Mouse (Mus musculus) heart, embryonic 12.5 days (tissue): Measurements from ENCODE around the gene Pigp. TPM values are rescaled to one million over a fixed set of nuclear protein-coding genes. Genes with fewer than 3 reads are reported as not detected.
"Not testable (repeated sequence)": the region's sequence is repeated elsewhere in the genome, so short reads cannot be mapped to it uniquely, and the experiment has no call there.

Source experiments
- ATAC-seq: fragments of 200-750 bp; cut with Nextera tagmentation; 2 replicates; pipeline ENCODE4 v1.8.0; 2017; ENCODE audit warnings: moderate TSS enrichment, moderate library complexity; ENCODE audit not compliant: insufficient number of reproducible peaks, low FRiP score
- H3K27ac ChIP-seq: fragments of 300-500 bp; sonication (generic); 2 replicates; pipeline ENCODE4 v1.5.1; 2016; ENCODE audit warnings: mild to moderate bottlenecking, moderate library complexity; ENCODE audit not compliant: poor library complexity, severe bottlenecking
- H3K27me3 ChIP-seq: fragments of 300-500 bp; sonication (generic); replicated peaks from 2 replicates; pipeline ENCODE4 v1.6.1; 2016; ENCODE audit warnings: mild to moderate bottlenecking, moderate library complexity
- H3K36me3 ChIP-seq: fragments of 300-500 bp; sonication (generic); 2 replicates; pipeline ENCODE4 v1.6.1; 2016; ENCODE audit warnings: mild to moderate bottlenecking, moderate library complexity
- H3K4me1 ChIP-seq: fragments of 300-500 bp; sonication (generic); replicated peaks from 2 replicates; pipeline ENCODE4 v1.6.1; 2016; ENCODE audit warnings: mild to moderate bottlenecking
- H3K4me2 ChIP-seq: fragments of 300-500 bp; sonication (generic); 2 replicates; pipeline ENCODE4 v1.6.1; 2016; ENCODE audit warnings: mild to moderate bottlenecking, moderate library complexity
- H3K4me3 ChIP-seq: fragments of 300-500 bp; sonication (generic); 2 replicates; pipeline ENCODE4 v1.5.1; 2016; ENCODE audit warnings: mild to moderate bottlenecking
- H3K9ac ChIP-seq: fragments of 300-500 bp; sonication (generic); 2 replicates; pipeline ENCODE4 v1.6.1; 2016; ENCODE audit warnings: mild to moderate bottlenecking, moderate library complexity
- H3K9me3 ChIP-seq: fragments of 300-500 bp; sonication (generic); replicated peaks from 2 replicates; pipeline ENCODE4 v1.6.1; 2016; ENCODE audit warnings: mild to moderate bottlenecking, moderate library complexity
- WGBS: fragments of 180-500 bp; shearing (Covaris S2); methylation state at CpG from one replicate; pipeline ENCODE4 v1.1.7; 2016; 5-methylcytosine and 5-hydroxymethylcytosine counted together
- polyA plus RNA-seq: library from polyadenylated mRNA; unstranded; fragments of >200 nt; fragmentation: Nextera tagmentation; extraction: Ambion mirVana; gene quantifications from 2 replicates; pipeline ENCODE4 v1.2.1, GENCODE M21; 2016

The Pigp gene
- polyA plus RNA-seq, 1 experiment from 2014 or later, result 111 TPM

DNA sequence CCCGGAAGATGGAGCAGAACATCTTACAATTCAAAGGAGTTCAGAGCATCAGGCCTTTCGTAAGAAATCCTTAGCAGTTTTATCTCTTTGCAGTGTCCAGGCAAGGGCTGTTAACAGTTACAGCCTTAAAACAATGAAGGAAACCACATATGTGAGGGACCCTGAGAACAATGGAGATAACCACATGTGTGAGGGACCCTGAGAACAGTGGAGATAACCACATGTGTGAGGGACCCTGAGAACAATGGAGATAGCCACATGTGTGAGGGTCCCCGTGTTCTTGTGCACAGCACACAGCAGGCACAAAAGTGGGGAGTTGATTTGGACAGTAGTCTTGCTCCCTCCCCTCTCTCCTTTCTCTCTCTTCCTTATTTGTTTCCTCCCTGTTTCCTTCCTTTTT is 13.6 kb downstream of the Pigp start:
- H3K9ac ChIP-seq, result no peak overlapping the region
- 46% methylated on average over 3 of the region's 3 CpGs for WGBS
- H3K27me3 ChIP-seq, result no peaks in the 10 kb centered on the region
- H3K4me3 ChIP-seq, result no peak overlapping the region
- H3K36me3 ChIP-seq, result no peaks in the 10 kb centered on the region
- H3K4me2 ChIP-seq, result no peak overlapping the region
- H3K27ac ChIP-seq, result no peak overlapping the region
- no peak for ATAC-seq
- no peaks in the 10 kb centered on the region for H3K9me3 ChIP-seq
- peaks cover 19% of the 10 kb centered on the region for H3K4me1 ChIP-seq

- no peak overlapping the region for H3K27ac ChIP-seq
- H3K4me2 ChIP-seq, result no peak overlapping the region
- peaks cover 12% of the 10 kb centered on the region for H3K4me1 ChIP-seq
- no peak for ATAC-seq
- H3K4me3 ChIP-seq, result no peak overlapping the region
- H3K9ac ChIP-seq, result no peak overlapping the region
- H3K27me3 ChIP-seq, result no peaks in the 10 kb centered on the region
- 70% methylated on average over 11 of the region's 11 CpGs for WGBS
- no peaks in the 10 kb centered on the region for H3K9me3 ChIP-seq
- no peaks in the 10 kb centered on the region for H3K36me3 ChIP-seq
Measured at GRCm38 (mm10) chr16:94356776-94357494, 14.7 kb downstream of the Pigp start.

DNA sequence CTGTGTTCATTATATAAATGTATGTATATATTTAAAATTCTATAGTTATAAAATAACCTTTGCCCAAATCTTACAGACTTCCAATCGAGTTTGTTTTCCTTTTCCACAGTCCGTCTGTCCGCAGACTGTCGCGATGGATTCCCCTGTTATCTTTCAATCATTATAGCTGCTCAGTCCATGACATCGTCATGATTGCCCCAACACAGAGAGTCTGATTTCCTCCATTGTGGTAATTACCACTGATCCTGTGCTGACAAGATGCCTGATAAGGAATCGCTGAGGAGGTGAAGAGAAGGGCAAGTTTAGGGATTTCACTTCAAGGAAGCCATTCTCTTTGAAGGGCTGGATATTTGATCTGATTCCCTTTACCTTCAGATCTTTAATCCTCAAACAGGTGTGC is 15.6 kb downstream of the Pigp start:
- Histone ChIP-seq H3K9ac (no peak overlapping the region), H3K27ac (no peak overlapping the region), H3K36me3 (no peaks in the 10 kb centered on the region), H3K4me3 (no peak overlapping the region), H3K4me1 (peaks cover 8% of the 10 kb centered on the region; the same call in 1 of the 2 replicates), H3K9me3 (no peaks in the 10 kb centered on the region), H3K27me3 (no peaks in the 10 kb centered on the region), H3K4me2 (no peak overlapping the region)
- no peak for ATAC-seq
- WGBS, result 44% methylated on average over 7 of the region's 7 CpGs

- no peaks in the 10 kb centered on the region for H3K36me3 ChIP-seq
- H3K4me3 ChIP-seq, result no peak overlapping the region
- H3K4me2 ChIP-seq, result peak overlapping the region; percentile 21; the same call in 1 of the 2 replicates
- ATAC-seq, result no peak
- WGBS, result 32% methylated on average over 9 of the region's 9 CpGs
- peak overlapping the region; percentile 33; the same call in 1 of the 2 replicates for H3K27ac ChIP-seq
- H3K9ac ChIP-seq, result no peak overlapping the region
- 0 out of 2 replicates have a peak, but pooled peaks cover 5% of the 10 kb centered on the region for H3K4me1 ChIP-seq
- H3K9me3 ChIP-seq, result no peaks in the 10 kb centered on the region
- no peaks in the 10 kb centered on the region for H3K27me3 ChIP-seq
Measured at GRCm38 (mm10) chr16:94354450-94354849, 17.2 kb downstream of the Pigp start.

- no peaks in the 10 kb centered on the region for H3K27me3 ChIP-seq
- no peak overlapping the region for H3K4me3 ChIP-seq
- H3K27ac ChIP-seq, result no peak overlapping the region
- H3K4me1 ChIP-seq, result 0 out of 2 replicates have a peak, but pooled peaks cover 3% of the 10 kb centered on the region
- no peak for ATAC-seq
- no peak overlapping the region for H3K9ac ChIP-seq
- WGBS, result 75% methylated on average over 10 of the region's 10 CpGs
- no peak overlapping the region for H3K4me2 ChIP-seq
- no peaks in the 10 kb centered on the region for H3K36me3 ChIP-seq
- H3K9me3 ChIP-seq, result no peaks in the 10 kb centered on the region
Measured at GRCm38 (mm10) chr16:94350287-94350677, 21.4 kb downstream of the Pigp start.

DNA sequence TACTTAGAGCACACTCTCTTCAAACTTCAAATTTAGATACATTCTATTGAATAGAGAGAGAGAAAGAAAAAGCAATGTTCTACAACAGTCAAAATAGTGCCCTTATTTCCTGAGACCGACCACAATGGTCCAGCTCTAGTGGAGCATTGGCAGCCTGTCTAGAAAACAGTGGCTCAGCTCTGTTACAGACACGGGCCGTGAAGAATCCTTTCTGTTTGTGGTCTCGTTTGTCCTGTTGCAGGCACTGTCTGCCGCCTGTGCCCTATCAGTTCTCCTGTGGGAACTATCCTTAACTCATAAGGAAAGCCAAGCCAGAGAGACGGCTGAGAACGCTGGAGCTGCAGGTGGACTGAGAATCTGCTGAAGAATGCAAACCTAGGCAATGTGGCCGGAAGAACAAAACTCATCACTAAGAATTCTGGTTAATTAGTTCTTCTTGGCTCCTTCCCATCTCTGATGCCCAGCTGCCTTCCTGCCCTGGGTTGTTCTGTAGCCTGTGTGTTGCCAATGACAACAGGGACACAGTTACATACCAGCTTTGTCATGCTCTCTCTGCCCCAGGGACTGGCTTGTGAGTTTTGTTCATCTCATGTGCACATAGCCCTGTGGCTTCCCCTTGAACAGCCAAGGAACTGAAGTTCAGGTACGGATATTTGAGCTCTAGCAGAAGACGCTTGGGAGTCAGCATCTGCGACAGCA is 21.9 kb downstream of the Pigp start:
- H3K4me3 ChIP-seq, result no peak overlapping the region
- H3K27me3 ChIP-seq, result no peaks in the 10 kb centered on the region
- 0 out of 2 replicates have a peak, but pooled peaks cover 3% of the 10 kb centered on the region for H3K4me1 ChIP-seq
- no peak for ATAC-seq
- WGBS, result 66% methylated on average over 11 of the region's 11 CpGs
- no peaks in the 10 kb centered on the region for H3K36me3 ChIP-seq
- no peak overlapping the region for H3K27ac ChIP-seq
- no peaks in the 10 kb centered on the region for H3K9me3 ChIP-seq
- no peak overlapping the region for H3K9ac ChIP-seq
- no peak overlapping the region for H3K4me2 ChIP-seq

DNA sequence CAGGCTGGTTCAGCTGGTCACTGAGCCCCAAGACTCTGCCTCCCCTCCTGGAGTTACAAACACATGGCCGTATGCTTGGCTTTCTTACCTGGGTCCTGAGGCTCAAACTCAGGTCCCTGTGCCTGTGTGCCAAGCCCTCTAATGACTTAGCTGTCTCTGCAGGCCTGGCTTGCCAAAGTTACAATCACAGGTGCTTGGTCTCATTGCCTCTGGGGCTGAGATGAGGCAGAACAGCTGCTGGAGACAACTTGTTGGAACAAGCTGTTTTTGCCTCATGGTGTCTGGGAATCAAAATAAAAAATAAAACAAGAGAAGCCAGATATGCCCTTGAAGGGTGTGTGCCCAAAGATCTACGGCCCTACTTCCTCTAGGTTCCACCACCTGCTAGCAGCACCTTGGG is 22.9 kb downstream of the Pigp start:
- no peak for ATAC-seq
- no peaks in the 10 kb centered on the region for H3K4me1 ChIP-seq
- H3K27ac ChIP-seq, result no peak overlapping the region
- no peaks in the 10 kb centered on the region for H3K9me3 ChIP-seq
- no peak overlapping the region for H3K4me3 ChIP-seq
- H3K27me3 ChIP-seq, result no peaks in the 10 kb centered on the region
- 78% methylated on average over 2 of the region's 2 CpGs for WGBS
- H3K4me2 ChIP-seq, result no peak overlapping the region
- no peaks in the 10 kb centered on the region for H3K36me3 ChIP-seq
- no peak overlapping the region for H3K9ac ChIP-seq

- Histone ChIP-seq H3K4me1 (no peaks in the 10 kb centered on the region), H3K27ac (no peak overlapping the region), H3K27me3 (no peaks in the 10 kb centered on the region), H3K4me3 (no peak overlapping the region), H3K9me3 (no peaks in the 10 kb centered on the region), H3K4me2 (no peak overlapping the region), H3K36me3 (no peaks in the 10 kb centered on the region), H3K9ac (no peak overlapping the region)
- WGBS, result 73% methylated on average over 7 of the region's 7 CpGs
- ATAC-seq, result no peak
Measured at GRCm38 (mm10) chr16:94347080-94347731, 24.4 kb downstream of the Pigp start.

DNA sequence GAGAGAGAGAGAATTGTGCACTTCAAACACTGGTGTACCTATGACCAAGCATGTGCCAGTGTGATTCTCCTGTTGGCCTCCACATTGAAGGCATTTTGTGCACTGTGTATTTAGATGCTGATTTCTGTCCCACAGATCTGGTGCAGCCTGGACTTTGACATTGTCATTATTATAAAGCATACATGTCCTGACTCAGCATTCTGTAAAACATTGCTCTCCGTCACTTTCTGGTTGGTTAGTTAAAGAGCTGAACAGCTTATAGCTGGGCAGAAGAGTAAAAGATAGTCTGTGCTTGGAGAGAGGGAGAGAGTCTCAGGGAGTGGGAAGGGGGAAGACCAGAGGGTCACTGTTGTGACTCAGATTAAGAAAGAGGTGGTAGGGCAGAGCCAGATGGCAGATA is 25.9 kb downstream of the Pigp start:
- no peaks in the 10 kb centered on the region for H3K36me3 ChIP-seq
- no peaks in the 10 kb centered on the region for H3K27me3 ChIP-seq
- no peak overlapping the region for H3K4me2 ChIP-seq
- ATAC-seq, result no peak
- H3K27ac ChIP-seq, result no peak overlapping the region
- WGBS, result 84% methylated on average over 1 of the region's 1 CpGs
- no peak overlapping the region for H3K4me3 ChIP-seq
- no peaks in the 10 kb centered on the region for H3K4me1 ChIP-seq
- no peak overlapping the region for H3K9ac ChIP-seq
- no peaks in the 10 kb centered on the region for H3K9me3 ChIP-seq

GRCm38 (mm10) chr16:94339164-94340160 is 32.2 kb downstream of the Pigp start:
- not testable (repeated sequence) for H3K4me2 ChIP-seq, H3K4me1 ChIP-seq, H3K27me3 ChIP-seq, H3K9ac ChIP-seq, H3K9me3 ChIP-seq, ATAC-seq, H3K36me3 ChIP-seq, H3K27ac ChIP-seq, H3K4me3 ChIP-seq
- WGBS, result 89% methylated on average over 22 of the region's 22 CpGs
